Mouse (Mus musculus): Measurements from ENCODE around the gene Hmgb4.

- TF ChIP-seq POLR2A (IDR thresholded peaks at IDR 0.05; ENCODE audit: insufficient read depth, low read depth, low read length) (no peak), CTCF (IDR thresholded peaks at IDR 0.05; ENCODE audit: insufficient read depth, low read depth, low read length) (no peak)
Observed at GRCm38 (mm10) chr4:128239113-128239512, 21.6 kb downstream of the Hmgb4 start.

All from olfactory bulb, adult 2 months (tissue).